In genomic region chr9:99437031-99437764, GRCm38 (mm10) we compare ENCODE assay signal across 7 mouse cellular contexts. TPM values are rescaled to one million over a fixed set of nuclear protein-coding genes. Genes with fewer than 3 reads are reported as not detected.
DNase-seq lines count a peak whose midpoint lies in the region; ATAC-seq and TF ChIP-seq lines count a peak whose summit lies in the region.

TSS of gene Mras (minus strand) at chr9:99437381.

- peaks cover 8% of the 10 kb centered on the region for H3K4me1 ChIP-seq in neural tube, embryonic 11.5 days (ENCODE audit: control insufficient read depth, insufficient read depth, low read length)
- H3K4me1 ChIP-seq in heart, embryonic 15.5 days (replicated peaks): peaks cover 22% of the 10 kb centered on the region
- peaks cover 40% of the 10 kb centered on the region for H3K4me1 ChIP-seq in limb, embryonic 13.5 days
- H3K4me1 ChIP-seq in stomach, embryonic 15.5 days: peaks cover 5% of the 10 kb centered on the region; the same call in 1 of the 2 replicates

- TF ChIP-seq POLR2A in brain, embryonic 14.5 days (IDR thresholded peaks at IDR 0.05; ENCODE audit: borderline replicate concordance, extremely low read depth, insufficient read depth, insufficient read length, poor library complexity, severe bottlenecking): no peak

- H3K27me3 ChIP-seq in neural tube, embryonic 11.5 days (ENCODE audit: control insufficient read depth, insufficient read depth, low read length): peaks cover 20% of the 10 kb centered on the region
- peaks cover 17% of the 10 kb centered on the region for H3K27me3 ChIP-seq in heart, embryonic 15.5 days
- peaks cover 27% of the 10 kb centered on the region for H3K27me3 ChIP-seq in limb, embryonic 13.5 days
- H3K27me3 ChIP-seq in stomach, embryonic 15.5 days (replicated peaks): 0 out of 2 replicates have a peak, but pooled peaks cover 2% of the 10 kb centered on the region

- no peak for TF ChIP-seq CTCF in brain, embryonic 14.5 days (IDR thresholded peaks at IDR 0.05; ENCODE audit: borderline replicate concordance, extremely low read depth, insufficient read depth, insufficient read length)

- peak within 1 kb of the TSS; percentile 82 for H3K4me3 ChIP-seq in neural tube, embryonic 11.5 days (ENCODE audit: low read depth, low read length)
- H3K4me3 ChIP-seq in heart, embryonic 15.5 days: peak within 1 kb of the TSS; percentile 83
- H3K4me3 ChIP-seq in limb, embryonic 13.5 days: peak within 1 kb of the TSS; percentile 82
- peak within 1 kb of the TSS; percentile 71 for H3K4me3 ChIP-seq in stomach, embryonic 15.5 days (replicated peaks)

- H3K9ac ChIP-seq in neural tube, embryonic 11.5 days (ENCODE audit: low read length): peak within 1 kb of the TSS; percentile 90
- H3K9ac ChIP-seq in heart, embryonic 15.5 days: peak within 1 kb of the TSS; percentile 79
- peak within 1 kb of the TSS; percentile 91 for H3K9ac ChIP-seq in limb, embryonic 13.5 days
- peak within 1 kb of the TSS; percentile 66 for H3K9ac ChIP-seq in stomach, embryonic 15.5 days

- 16% methylated on average over 27 of the region's 27 CpGs for WGBS in neural tube, embryonic 11.5 days
- 15% methylated on average over 27 of the region's 27 CpGs for WGBS in heart, embryonic 15.5 days
- WGBS in limb, embryonic 13.5 days: 15% methylated on average over 27 of the region's 27 CpGs
- WGBS in stomach, embryonic 15.5 days: 14% methylated on average over 27 of the region's 27 CpGs

- peak within 1 kb of the TSS; percentile 72; the same call in 1 of the 2 replicates for H3K27ac ChIP-seq in neural tube, embryonic 11.5 days (ENCODE audit: low read depth, low read length)
- peak within 1 kb of the TSS; percentile 81 for H3K27ac ChIP-seq in heart, embryonic 15.5 days
- peak within 1 kb of the TSS; percentile 83 for H3K27ac ChIP-seq in limb, embryonic 13.5 days
- H3K27ac ChIP-seq in stomach, embryonic 15.5 days: peak within 1 kb of the TSS; percentile 57

- peak within 1 kb of the TSS; percentile 87 for H3K4me2 ChIP-seq in neural tube, embryonic 11.5 days (ENCODE audit: low read depth)
- peak within 1 kb of the TSS; percentile 92 for H3K4me2 ChIP-seq in heart, embryonic 15.5 days
- H3K4me2 ChIP-seq in limb, embryonic 13.5 days (replicated peaks): peak within 1 kb of the TSS; percentile 89
- peak within 1 kb of the TSS; percentile 77 for H3K4me2 ChIP-seq in stomach, embryonic 15.5 days

- no peaks in the 10 kb centered on the region for H3K9me3 ChIP-seq in neural tube, embryonic 11.5 days (ENCODE audit: control insufficient read depth, low read length)
- H3K9me3 ChIP-seq in heart, embryonic 15.5 days (replicated peaks): no peaks in the 10 kb centered on the region
- no peaks in the 10 kb centered on the region for H3K9me3 ChIP-seq in limb, embryonic 13.5 days
- H3K9me3 ChIP-seq in stomach, embryonic 15.5 days: no peaks in the 10 kb centered on the region

- no peak for DNase-seq in neural tube, embryonic 11.5 days (ENCODE audit: low spot score)
- no peak for DNase-seq in neural tube, embryonic 10.5 days (ENCODE audit: extremely low spot score, low spot score)
- no peak for DNase-seq in brain, embryonic 14.5 days (ENCODE audit: low read depth)
- DNase-seq in cerebellum, adult 9-11 months: no peak

- ATAC-seq in neural tube, embryonic 11.5 days (ENCODE audit: insufficient read depth, low FRiP score, low TSS enrichment): no peak
- no peak for ATAC-seq in heart, embryonic 15.5 days (replicated peaks; ENCODE audit: insufficient number of reproducible peaks, insufficient read depth, low FRiP score, low read depth)
- ATAC-seq in limb, embryonic 13.5 days (ENCODE audit: low FRiP score, low read depth): no peak
- ATAC-seq in stomach, embryonic 15.5 days (ENCODE audit: insufficient read depth, low FRiP score, low read depth): no peak

- H3K36me3 ChIP-seq in neural tube, embryonic 11.5 days (ENCODE audit: control insufficient read depth, insufficient read depth, low read length): no peaks in the 10 kb centered on the region
- no peaks in the 10 kb centered on the region for H3K36me3 ChIP-seq in heart, embryonic 15.5 days
- no peaks in the 10 kb centered on the region for H3K36me3 ChIP-seq in limb, embryonic 13.5 days
- no peaks in the 10 kb centered on the region for H3K36me3 ChIP-seq in stomach, embryonic 15.5 days

RNA-seq across cellular contexts. Expression of gene Mras, which starts in this region (rescaled TPM):
- 16.3 and 17.5 TPM in 2 replicates for polyA plus RNA-seq in neural tube, embryonic 11.5 days (2014; fragmentation: Nextera tagmentation; extraction: Ambion mirVana)
- 61.5 and 71.0 TPM in 2 replicates for polyA plus RNA-seq in brain, embryonic 14.5 days (2012; rRNA removed)
- polyA plus RNA-seq in heart, embryonic 15.5 days (2015; fragmentation: Nextera tagmentation; extraction: Ambion mirVana): 14.4 and 14.9 TPM in 2 replicates
- 25.8 and 29.6 TPM in 2 replicates for polyA plus RNA-seq in limb, embryonic 13.5 days (2015; fragmentation: Nextera tagmentation; extraction: Ambion mirVana)
- 9.0 and 11.6 TPM in 2 replicates for polyA plus RNA-seq in stomach, embryonic 15.5 days (2015; fragmentation: Nextera tagmentation; extraction: Ambion mirVana)
